ENCODE assay signal across 10 mouse cellular contexts in the genomic region with DNA sequence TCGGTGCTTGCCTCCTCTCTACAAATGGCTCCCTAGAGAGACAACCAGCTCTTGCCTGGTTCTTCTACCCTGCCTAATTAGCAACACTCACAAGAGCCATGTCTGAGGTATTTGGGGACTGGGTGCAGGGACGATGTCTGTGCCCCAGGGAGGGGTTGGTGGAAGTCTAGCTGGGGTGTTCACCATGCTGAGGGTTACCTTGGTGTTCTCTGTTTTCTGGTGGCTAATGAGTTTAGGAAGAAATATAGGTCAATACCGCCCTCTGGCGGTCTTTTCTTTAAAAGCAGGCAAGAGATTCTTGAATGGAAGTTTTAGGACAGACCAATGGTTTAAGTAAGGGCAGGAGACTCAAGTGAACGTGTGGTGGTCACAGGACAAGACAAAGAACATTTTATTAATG. TPM values are rescaled to one million over a fixed set of nuclear protein-coding genes. Genes with fewer than 3 reads are reported as not detected.
DNase-seq lines count a peak whose midpoint lies in the region; ATAC-seq and TF ChIP-seq lines count a peak whose summit lies in the region.
"Had no signal": no experiment of that assay in that cellular context is flagged by ENCODE, and none has a peak within 500 bp of the region (broad histone marks: within the 10 kb centered on the region; RNA-seq: fewer than 3 reads in every experiment).

No protein-coding gene starts in this region.

- H3K9me3 ChIP-seq in liver, embryonic 12.5 days (replicated peaks), result no peaks in the 10 kb centered on the region
- no peaks in the 10 kb centered on the region for H3K9me3 ChIP-seq in hindbrain, embryonic 14.5 days (ENCODE audit: control insufficient read depth, low read length)
- no peaks in the 10 kb centered on the region for H3K9me3 ChIP-seq in midbrain, postnatal 0 days (ENCODE audit: low read length)
- H3K9me3 ChIP-seq: embryonic facial prominence, embryonic 13.5 days; megakaryocyte, embryonic 14.5 days had no signal

- no peaks in the 10 kb centered on the region for H3K4me1 ChIP-seq in liver, embryonic 12.5 days
- no peaks in the 10 kb centered on the region for H3K4me1 ChIP-seq in hindbrain, embryonic 14.5 days (replicated peaks; ENCODE audit: control insufficient read depth, insufficient read depth, low read length)
- H3K4me1 ChIP-seq in midbrain, postnatal 0 days (ENCODE audit: insufficient read depth, low read length), result no peaks in the 10 kb centered on the region
- no peaks in the 10 kb centered on the region for H3K4me1 ChIP-seq in thymus, adult 2 months (replicated peaks; ENCODE audit: control insufficient read depth, insufficient read depth, low read length)
- H3K4me1 ChIP-seq: embryonic facial prominence, embryonic 13.5 days; megakaryocyte, embryonic 14.5 days had no signal

- H3K27ac ChIP-seq in liver, embryonic 12.5 days, result no peak overlapping the region
- no peak overlapping the region for H3K27ac ChIP-seq in hindbrain, embryonic 14.5 days
- no peak overlapping the region for H3K27ac ChIP-seq in left cerebral cortex, adult 2 months
- H3K27ac ChIP-seq in midbrain, postnatal 0 days (ENCODE audit: low read depth, low read length), result no peak overlapping the region
- H3K27ac ChIP-seq in thymus, adult 2 months (ENCODE audit: control insufficient read depth, insufficient read depth, low read length), result no peak overlapping the region
- H3K27ac ChIP-seq: embryonic facial prominence, embryonic 13.5 days had no signal

- no peak overlapping the region for H3K4me2 ChIP-seq in liver, embryonic 12.5 days
- H3K4me2 ChIP-seq in hindbrain, embryonic 14.5 days (replicated peaks), result no peak overlapping the region
- H3K4me2 ChIP-seq in midbrain, postnatal 0 days (ENCODE audit: low read depth, low read length, poor library complexity, severe bottlenecking), result no peak overlapping the region
- H3K4me2 ChIP-seq: embryonic facial prominence, embryonic 13.5 days had no signal

- H3K4me3 ChIP-seq in liver, embryonic 12.5 days, result no peak overlapping the region
- H3K4me3 ChIP-seq in hindbrain, embryonic 14.5 days (replicated peaks; ENCODE audit: low read length), result no peak overlapping the region
- H3K4me3 ChIP-seq in left cerebral cortex, adult 2 months, result no peak overlapping the region
- no peak overlapping the region for H3K4me3 ChIP-seq in midbrain, postnatal 0 days (ENCODE audit: low read depth, low read length)
- no peak overlapping the region for H3K4me3 ChIP-seq in thymus, adult 2 months (ENCODE audit: control insufficient read depth, insufficient read depth, low read length)
- H3K4me3 ChIP-seq: embryonic facial prominence, embryonic 13.5 days; megakaryocyte, embryonic 14.5 days had no signal

- ATAC-seq in liver, embryonic 12.5 days, result no peak
- no peak for ATAC-seq in hindbrain, embryonic 14.5 days (ENCODE audit: low FRiP score)
- ATAC-seq in midbrain, postnatal 0 days (ENCODE audit: low FRiP score), result no peak; the same call in 1 of the 2 replicates

- peak; percentile 25 for DNase-seq in liver
- DNase-seq in adrenal gland, postnatal 14 days, result peak; percentile 65
- DNase-seq in embryo, embryonic 11 days, result peak; percentile 74
- DNase-seq in hindbrain, embryonic 14.5 days (ENCODE audit: low spot score), result peak; percentile 91
- peak; percentile 65 to 67 for DNase-seq in left cerebral cortex, adult 2 months (ENCODE audit: extremely low spot score in 1 of 2, low spot score in 2 of 2)
- peak; percentile 82 for DNase-seq in midbrain, postnatal 0 days (ENCODE audit: low spot score)
- DNase-seq in thymus, adult 2 months, result peak; percentile 62

- H3K9ac ChIP-seq in liver, embryonic 12.5 days, result no peak overlapping the region
- no peak overlapping the region for H3K9ac ChIP-seq in hindbrain, embryonic 14.5 days
- no peak overlapping the region for H3K9ac ChIP-seq in midbrain, postnatal 0 days (replicated peaks; ENCODE audit: low read length, poor library complexity, severe bottlenecking)
- H3K9ac ChIP-seq: embryonic facial prominence, embryonic 13.5 days had no signal

- no peaks in the 10 kb centered on the region for H3K36me3 ChIP-seq in liver, embryonic 12.5 days
- no peaks in the 10 kb centered on the region for H3K36me3 ChIP-seq in hindbrain, embryonic 14.5 days (replicated peaks; ENCODE audit: control insufficient read depth, insufficient read depth)
- H3K36me3 ChIP-seq in midbrain, postnatal 0 days (ENCODE audit: insufficient read depth, low read length), result no peaks in the 10 kb centered on the region
- H3K36me3 ChIP-seq in thymus, adult 2 months (ENCODE audit: control insufficient read depth, insufficient read depth, low read length), result no peaks in the 10 kb centered on the region
- H3K36me3 ChIP-seq: embryonic facial prominence, embryonic 13.5 days had no signal

- peak; percentile 84 for TF ChIP-seq CTCF in left cerebral cortex, adult 2 months (IDR thresholded peaks at IDR 0.05)
- TF ChIP-seq CTCF in midbrain, postnatal 0 days (IDR thresholded peaks at IDR 0.05), result peak; percentile 82
- TF ChIP-seq CTCF in thymus, adult 2 months (IDR thresholded peaks at IDR 0.05; ENCODE audit: borderline replicate concordance, control insufficient read depth, extremely low read depth, insufficient read depth, low read length, poor library complexity), result no peak

- 15% methylated on average over 5 of the region's 5 CpGs for WGBS in liver, embryonic 12.5 days (ENCODE audit: insufficient replicate concordance)
- 16% methylated on average over 5 of the region's 5 CpGs for WGBS in hindbrain, embryonic 14.5 days
- 10% methylated on average over 5 of the region's 5 CpGs for WGBS in midbrain, postnatal 0 days
- WGBS in thymus, adult 2 months, result 20% methylated on average over 5 of the region's 5 CpGs

- H3K27me3 ChIP-seq in liver, embryonic 12.5 days (replicated peaks), result 0 out of 2 replicates have a peak, but pooled peaks cover 2% of the 10 kb centered on the region
- H3K27me3 ChIP-seq in hindbrain, embryonic 14.5 days (ENCODE audit: control insufficient read depth, insufficient read depth, low read length), result no peaks in the 10 kb centered on the region
- no peaks in the 10 kb centered on the region for H3K27me3 ChIP-seq in midbrain, postnatal 0 days (ENCODE audit: insufficient read depth, low read length)
- H3K27me3 ChIP-seq in thymus, adult 2 months (ENCODE audit: control insufficient read depth, insufficient read depth, low read length), result no peaks in the 10 kb centered on the region
- H3K27me3 ChIP-seq: embryonic facial prominence, embryonic 13.5 days had no signal

- TF ChIP-seq POLR2A in thymus, adult 2 months (IDR thresholded peaks at IDR 0.05; ENCODE audit: control insufficient read depth, extremely low read depth, insufficient read depth, low read length, poor library complexity), result no peak

- intact Hi-C loops in left cerebral cortex, adult 2 months (cut with DNase I), result loop anchor here (1.0 to 10.0 kb wide), 6 partner anchors 64 to 481 kb away; no protein-coding TSS in a partner anchor

RNA-seq across cellular contexts. Expression of gene Foxi1, which starts 5.0 kb away (rescaled TPM):
- not detected in 2 replicates for polyA plus RNA-seq in liver, embryonic 12.5 days (2016; fragmentation: Nextera tagmentation; extraction: Ambion mirVana)
- not detected in 2 replicates for total RNA-seq in adrenal gland, postnatal 14 days (2021)
- not detected in 2 replicates for polyA plus RNA-seq in hindbrain, embryonic 14.5 days (2014; fragmentation: Nextera tagmentation; extraction: Ambion mirVana)
- under 1 TPM; 0.14 TPM for total RNA-seq in left cerebral cortex, adult 2 months (2021)
- total RNA-seq in midbrain, postnatal 0 days (2014; rRNA removed), result 0.05 TPM in 1 of 2 replicates, not detected in the other
- not detected in 2 replicates for polyA plus RNA-seq in midbrain, postnatal 0 days (2015; fragmentation: Nextera tagmentation; extraction: Ambion mirVana)
- 0.57 and 0.70 TPM in 2 replicates for polyA plus RNA-seq in thymus, adult 2 months (2012; rRNA removed)
- polyA plus RNA-seq: embryonic facial prominence, embryonic 13.5 days had no signal

Comparison
In these comparisons a context has a peak if more than half of its experiments do, and no peak if none do; other contexts are left out.
1. DNase-seq: peak in every context shown above with its lines; median percentile 91 in hindbrain, embryonic 14.5 days; 82 in midbrain, postnatal 0 days; 74 in embryo, embryonic 11 days; 66 in left cerebral cortex, adult 2 months; 65 in adrenal gland, postnatal 14 days; 62 in thymus, adult 2 months; 25 in liver.